Mouse (Mus musculus): ENCODE data around the gene Trpm3. TPM values are rescaled to one million over a fixed set of nuclear protein-coding genes. Genes with fewer than 3 reads are reported as not detected.

Gene Trpm3
- polyA plus RNA-seq, 1 experiment from 2014 or later, result 17.5 TPM

DNA sequence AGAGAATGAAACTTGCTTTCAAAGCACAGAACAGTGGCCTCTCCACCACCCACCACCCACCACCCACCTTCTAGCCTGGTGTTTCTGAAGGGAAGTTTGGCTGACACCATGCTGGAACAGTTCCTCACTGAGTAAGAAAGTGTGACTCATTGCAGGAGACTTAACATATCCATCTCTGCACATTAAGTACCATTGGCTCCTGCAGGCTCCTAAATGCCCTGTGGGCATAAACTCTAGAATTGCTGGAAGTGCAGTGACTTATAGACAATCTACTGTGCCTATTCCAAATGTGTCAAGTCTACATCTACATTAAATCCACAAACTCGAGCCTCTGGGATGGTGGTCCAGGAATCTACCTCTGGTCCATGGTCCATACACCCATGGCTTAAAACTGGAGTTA lies 840.3 kb downstream of the Trpm3 start:
- ATAC-seq, result no peak
- no peaks in the 10 kb centered on the region for H3K36me3 ChIP-seq (ENCODE audit: control insufficient read depth, insufficient read depth)
- no peaks in the 10 kb centered on the region for H3K27me3 ChIP-seq (replicated peaks; ENCODE audit: control insufficient read depth, insufficient read depth, low read length)
- H3K4me1 ChIP-seq (replicated peaks; ENCODE audit: control insufficient read depth, insufficient read depth, low read length), result 0 out of 2 replicates have a peak, but pooled peaks cover 3% of the 10 kb centered on the region
- 74% methylated on average over 1 of the region's 1 CpGs for WGBS
- H3K9ac ChIP-seq (replicated peaks; ENCODE audit: low read depth, low read length), result no peak overlapping the region
- H3K4me3 ChIP-seq (replicated peaks; ENCODE audit: low read length), result no peak overlapping the region
- H3K9me3 ChIP-seq (ENCODE audit: control insufficient read depth, low read length), result no peaks in the 10 kb centered on the region
- no peak overlapping the region for H3K27ac ChIP-seq (ENCODE audit: low read length)
- no peak overlapping the region for H3K4me2 ChIP-seq (ENCODE audit: low read length)

DNA sequence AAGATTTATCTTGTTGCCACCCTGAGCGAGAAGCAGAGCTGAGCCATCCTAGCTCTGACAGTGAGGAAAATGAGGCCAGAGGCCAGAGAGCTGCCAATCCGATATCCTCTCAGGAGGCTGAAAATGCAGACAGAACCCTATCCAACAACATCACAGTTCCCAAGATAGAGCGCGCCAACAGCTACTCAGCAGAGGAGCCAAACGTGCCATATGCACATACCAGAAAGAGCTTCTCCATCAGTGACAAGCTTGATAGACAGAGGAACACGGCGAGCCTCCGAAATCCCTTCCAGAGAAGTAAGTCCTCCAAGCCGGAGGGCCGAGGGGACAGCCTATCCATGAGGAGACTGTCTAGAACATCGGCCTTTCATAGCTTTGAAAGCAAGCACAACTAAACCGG lies 849.1 kb downstream of the Trpm3 start:
- H3K36me3 ChIP-seq (ENCODE audit: control insufficient read depth, insufficient read depth), result no peaks in the 10 kb centered on the region
- H3K4me1 ChIP-seq (replicated peaks; ENCODE audit: control insufficient read depth, insufficient read depth, low read length), result no peaks in the 10 kb centered on the region
- peak; percentile 59; the same call in 1 of the 2 replicates for ATAC-seq
- no peaks in the 10 kb centered on the region for H3K9me3 ChIP-seq (ENCODE audit: control insufficient read depth, low read length)
- H3K4me3 ChIP-seq (replicated peaks; ENCODE audit: low read length), result no peak overlapping the region
- H3K9ac ChIP-seq (replicated peaks; ENCODE audit: low read depth, low read length), result no peak overlapping the region
- peak overlapping the region; percentile 23; the same call in 1 of the 2 replicates for H3K27ac ChIP-seq (ENCODE audit: low read length)
- 81% methylated on average over 12 of the region's 12 CpGs for WGBS
- H3K27me3 ChIP-seq (replicated peaks; ENCODE audit: control insufficient read depth, insufficient read depth, low read length), result no peaks in the 10 kb centered on the region
- no peak overlapping the region for H3K4me2 ChIP-seq (ENCODE audit: low read length)

DNA sequence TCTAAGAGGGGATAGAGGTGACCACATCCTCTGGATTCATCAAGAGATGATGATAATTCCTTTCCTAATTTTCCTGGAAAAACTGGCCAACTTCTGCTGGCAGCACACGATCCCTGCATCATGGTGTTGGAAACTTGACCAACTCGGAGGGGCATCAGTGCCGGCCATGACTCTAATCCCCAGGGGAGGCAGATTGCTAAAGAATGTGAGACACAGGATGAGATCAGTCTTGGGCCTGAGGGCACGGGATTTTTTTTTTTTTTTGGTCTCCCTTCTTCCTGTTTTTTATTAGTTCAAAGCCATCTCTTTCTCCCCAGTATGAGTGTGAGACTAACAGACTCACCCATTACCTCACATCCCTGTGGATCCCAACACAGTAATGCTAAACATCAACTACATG lies 855.1 kb downstream of the Trpm3 start:
- ATAC-seq, result no peak
- H3K4me3 ChIP-seq (replicated peaks; ENCODE audit: low read length), result no peak overlapping the region
- H3K36me3 ChIP-seq (ENCODE audit: control insufficient read depth, insufficient read depth), result no peaks in the 10 kb centered on the region
- 82% methylated on average over 4 of the region's 4 CpGs for WGBS
- H3K4me2 ChIP-seq (ENCODE audit: low read length), result no peak overlapping the region
- H3K4me1 ChIP-seq (replicated peaks; ENCODE audit: control insufficient read depth, insufficient read depth, low read length), result no peaks in the 10 kb centered on the region
- no peaks in the 10 kb centered on the region for H3K9me3 ChIP-seq (ENCODE audit: control insufficient read depth, low read length)
- H3K27me3 ChIP-seq (replicated peaks; ENCODE audit: control insufficient read depth, insufficient read depth, low read length), result no peaks in the 10 kb centered on the region
- no peak overlapping the region for H3K9ac ChIP-seq (replicated peaks; ENCODE audit: low read depth, low read length)
- H3K27ac ChIP-seq (ENCODE audit: low read length), result no peak overlapping the region

DNA sequence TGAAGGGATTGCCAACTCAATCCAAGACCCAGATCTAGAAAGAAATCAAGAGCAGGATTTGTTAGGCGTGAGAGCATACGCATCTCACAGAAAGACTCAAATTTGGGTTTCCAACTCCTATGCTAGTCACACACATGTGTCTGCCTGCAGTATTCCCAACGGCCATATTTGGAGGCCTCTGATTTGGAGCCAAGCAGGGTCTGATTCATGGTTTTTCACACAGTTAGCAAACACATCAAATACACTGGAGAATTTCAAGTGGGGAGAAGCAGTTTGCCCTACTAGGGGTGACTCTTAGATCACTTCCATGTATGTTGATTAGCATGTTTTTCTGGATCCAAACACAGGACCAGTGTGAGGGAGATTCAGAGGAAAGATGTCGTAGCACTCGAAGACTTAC lies 855.7 kb downstream of the Trpm3 start:
- Histone ChIP-seq H3K4me1 (replicated peaks; ENCODE audit: control insufficient read depth, insufficient read depth, low read length) (no peaks in the 10 kb centered on the region), H3K4me2 (ENCODE audit: low read length) (no peak overlapping the region), H3K27ac (ENCODE audit: low read length) (no peak overlapping the region), H3K4me3 (replicated peaks; ENCODE audit: low read length) (no peak overlapping the region), H3K36me3 (ENCODE audit: control insufficient read depth, insufficient read depth) (no peaks in the 10 kb centered on the region), H3K9ac (replicated peaks; ENCODE audit: low read depth, low read length) (no peak overlapping the region), H3K27me3 (replicated peaks; ENCODE audit: control insufficient read depth, insufficient read depth, low read length) (no peaks in the 10 kb centered on the region), H3K9me3 (ENCODE audit: control insufficient read depth, low read length) (no peaks in the 10 kb centered on the region)
- WGBS, result 90% methylated on average over 5 of the region's 5 CpGs
- ATAC-seq, result no peak

DNA sequence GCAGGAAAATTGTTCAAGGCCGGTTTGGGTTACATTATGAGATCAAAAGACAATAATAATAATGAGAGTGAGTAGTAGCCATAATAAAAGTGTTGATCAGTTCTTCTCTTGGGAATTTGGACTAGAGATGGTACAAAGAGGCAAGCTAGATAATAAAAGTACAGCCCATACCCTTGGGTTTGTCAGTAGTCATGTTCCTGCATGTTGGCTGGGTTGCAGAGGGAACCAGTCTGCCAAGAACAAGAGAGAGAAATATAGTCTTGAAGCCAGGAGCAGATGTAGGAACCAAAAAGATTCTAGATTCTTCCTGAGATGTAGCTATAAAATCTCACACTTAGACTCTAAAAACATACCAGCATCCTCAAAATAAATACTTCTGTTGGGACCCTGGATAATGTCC lies 861.4 kb downstream of the Trpm3 start:
- Histone ChIP-seq H3K4me1 (replicated peaks; ENCODE audit: control insufficient read depth, insufficient read depth, low read length) (no peaks in the 10 kb centered on the region), H3K36me3 (ENCODE audit: control insufficient read depth, insufficient read depth) (no peaks in the 10 kb centered on the region), H3K27me3 (replicated peaks; ENCODE audit: control insufficient read depth, insufficient read depth, low read length) (no peaks in the 10 kb centered on the region), H3K27ac (ENCODE audit: low read length) (no peak overlapping the region), H3K4me3 (replicated peaks; ENCODE audit: low read length) (no peak overlapping the region), H3K9ac (replicated peaks; ENCODE audit: low read depth, low read length) (no peak overlapping the region), H3K4me2 (ENCODE audit: low read length) (no peak overlapping the region), H3K9me3 (ENCODE audit: control insufficient read depth, low read length) (no peaks in the 10 kb centered on the region)
- no peak for ATAC-seq
- WGBS, result 94% methylated on average over 1 of the region's 1 CpGs

DNA sequence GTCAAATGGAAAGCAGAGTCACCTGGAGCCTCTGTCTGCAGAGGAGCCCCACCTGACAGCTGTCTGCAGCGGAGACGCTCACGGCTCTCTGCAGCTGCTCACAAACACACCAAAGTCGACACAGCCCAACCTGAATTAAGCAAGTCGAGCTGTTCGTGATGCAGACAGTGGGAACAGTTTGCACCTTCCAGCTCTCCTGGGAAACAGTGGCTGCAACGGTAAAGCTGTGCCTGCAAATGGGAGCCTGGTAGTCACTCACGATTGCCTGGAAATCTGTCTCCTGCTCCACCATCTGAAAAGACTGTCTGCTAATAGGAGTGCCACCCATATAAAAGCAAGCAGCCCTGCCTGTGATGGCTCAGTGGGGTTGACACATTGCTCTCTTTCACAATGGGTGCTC lies 865.0 kb downstream of the Trpm3 start:
- Histone ChIP-seq H3K4me1 (replicated peaks; ENCODE audit: control insufficient read depth, insufficient read depth, low read length) (no peaks in the 10 kb centered on the region), H3K27me3 (replicated peaks; ENCODE audit: control insufficient read depth, insufficient read depth, low read length) (no peaks in the 10 kb centered on the region), H3K27ac (ENCODE audit: low read length) (peak overlapping the region; percentile 39; the same call in 1 of the 2 replicates), H3K36me3 (ENCODE audit: control insufficient read depth, insufficient read depth) (no peaks in the 10 kb centered on the region), H3K9ac (replicated peaks; ENCODE audit: low read depth, low read length) (no peak overlapping the region), H3K4me3 (replicated peaks; ENCODE audit: low read length) (no peak overlapping the region), H3K4me2 (ENCODE audit: low read length) (no peak overlapping the region), H3K9me3 (ENCODE audit: control insufficient read depth, low read length) (no peaks in the 10 kb centered on the region)
- ATAC-seq, result 0 out of 2 replicates have a peak, but pooled peaks have one; percentile 24
- WGBS, result 49% methylated on average over 8 of the region's 8 CpGs

DNA sequence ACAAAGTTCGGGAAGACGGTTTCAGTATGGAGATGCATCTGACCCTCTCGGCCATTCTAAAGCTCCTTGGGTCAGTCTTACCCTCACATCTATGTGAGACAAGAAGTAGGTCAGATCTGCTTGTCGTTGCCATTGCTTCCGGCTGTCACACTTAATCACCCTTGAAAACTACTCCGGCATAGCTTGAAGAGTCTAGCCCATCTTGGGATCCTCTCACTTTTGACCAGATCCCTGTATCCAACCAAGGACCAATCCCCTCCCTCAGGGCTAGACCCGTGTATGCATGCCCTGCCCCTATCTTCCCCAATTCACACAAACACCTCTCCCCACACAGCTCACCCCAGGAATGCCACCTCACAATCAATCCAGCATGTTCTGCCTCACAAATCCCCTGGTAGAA lies 867.0 kb downstream of the Trpm3 start:
- no peaks in the 10 kb centered on the region for H3K36me3 ChIP-seq (ENCODE audit: control insufficient read depth, insufficient read depth)
- ATAC-seq, result no peak
- no peak overlapping the region for H3K27ac ChIP-seq (ENCODE audit: low read length)
- 96% methylated on average over 7 of the region's 7 CpGs for WGBS
- H3K4me3 ChIP-seq (replicated peaks; ENCODE audit: low read length), result no peak overlapping the region
- no peak overlapping the region for H3K9ac ChIP-seq (replicated peaks; ENCODE audit: low read depth, low read length)
- no peaks in the 10 kb centered on the region for H3K9me3 ChIP-seq (ENCODE audit: control insufficient read depth, low read length)
- H3K4me2 ChIP-seq (ENCODE audit: low read length), result no peak overlapping the region
- H3K4me1 ChIP-seq (replicated peaks; ENCODE audit: control insufficient read depth, insufficient read depth, low read length), result no peaks in the 10 kb centered on the region
- no peaks in the 10 kb centered on the region for H3K27me3 ChIP-seq (replicated peaks; ENCODE audit: control insufficient read depth, insufficient read depth, low read length)

DNA sequence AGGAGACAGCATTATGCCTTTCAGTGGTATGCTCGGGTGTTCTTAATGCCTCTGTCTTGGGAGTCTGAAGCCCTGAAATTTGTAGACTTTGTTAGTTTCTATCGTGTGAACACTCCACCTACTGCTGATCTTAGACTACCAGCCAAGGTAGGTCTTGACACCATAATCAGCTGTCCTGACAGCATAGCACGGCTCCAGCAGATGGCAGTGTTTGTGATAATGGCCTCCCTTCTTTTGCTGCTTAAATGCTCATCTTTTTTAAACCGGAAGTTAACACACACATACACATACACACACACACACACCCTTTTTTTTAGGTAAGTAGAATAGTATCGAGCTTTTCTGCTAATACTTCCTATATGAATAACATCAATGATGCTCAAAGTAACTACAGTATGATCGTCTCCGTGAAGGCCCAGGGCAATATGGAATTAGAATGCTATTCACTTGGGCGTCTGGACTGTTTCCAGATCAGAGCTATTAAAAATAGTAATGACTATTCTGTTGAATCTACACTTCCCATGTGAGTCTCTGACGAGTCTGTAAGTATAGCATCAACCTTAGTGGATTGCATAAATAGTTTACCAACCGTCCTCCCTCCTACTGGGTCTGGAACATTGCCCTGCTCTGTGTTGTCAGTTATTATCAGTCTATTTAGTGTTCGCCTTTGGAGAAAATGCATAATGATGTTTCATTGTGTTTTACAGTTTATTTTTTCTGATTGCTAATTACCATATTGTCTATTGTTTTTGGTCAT lies 867.8 kb downstream of the Trpm3 start:
- WGBS, result 49% methylated on average over 11 of the region's 11 CpGs
- no peak overlapping the region for H3K4me3 ChIP-seq (replicated peaks; ENCODE audit: low read length)
- no peak overlapping the region for H3K9ac ChIP-seq (replicated peaks; ENCODE audit: low read depth, low read length)
- H3K4me1 ChIP-seq (replicated peaks; ENCODE audit: control insufficient read depth, insufficient read depth, low read length), result no peaks in the 10 kb centered on the region
- H3K4me2 ChIP-seq (ENCODE audit: low read length), result no peak overlapping the region
- no peak overlapping the region for H3K27ac ChIP-seq (ENCODE audit: low read length)
- H3K27me3 ChIP-seq (replicated peaks; ENCODE audit: control insufficient read depth, insufficient read depth, low read length), result no peaks in the 10 kb centered on the region
- H3K36me3 ChIP-seq (ENCODE audit: control insufficient read depth, insufficient read depth), result no peaks in the 10 kb centered on the region
- H3K9me3 ChIP-seq (ENCODE audit: control insufficient read depth, low read length), result no peaks in the 10 kb centered on the region
- ATAC-seq, result peak; percentile 80

DNA sequence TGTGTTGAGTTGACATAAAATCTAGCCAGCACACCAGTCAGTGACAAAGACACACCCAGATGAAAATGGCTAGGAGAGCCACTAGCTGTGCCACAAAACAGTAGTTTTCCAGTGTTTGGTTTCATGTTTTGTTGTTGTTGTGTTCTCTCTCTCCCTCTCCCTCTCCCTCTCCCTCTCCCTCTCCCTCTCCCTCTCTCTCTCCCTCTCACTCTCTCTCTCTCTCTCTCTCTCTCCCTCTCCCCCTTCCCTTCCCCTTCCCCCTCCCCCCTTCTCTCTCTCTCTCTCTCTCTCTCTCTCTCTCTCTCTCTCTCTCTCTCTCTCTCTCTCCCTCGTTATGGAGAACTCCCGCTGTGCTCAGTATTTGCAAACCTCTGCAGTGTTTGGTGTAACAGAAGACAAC lies 874.8 kb downstream of the Trpm3 start:
- no peak for ATAC-seq
- Histone ChIP-seq H3K4me2 (ENCODE audit: low read length) (no peak overlapping the region), H3K27ac (ENCODE audit: low read length) (no peak overlapping the region), H3K4me3 (replicated peaks; ENCODE audit: low read length) (no peak overlapping the region), H3K9ac (replicated peaks; ENCODE audit: low read depth, low read length) (no peak overlapping the region), H3K36me3 (ENCODE audit: control insufficient read depth, insufficient read depth) (no peaks in the 10 kb centered on the region), H3K9me3 (ENCODE audit: control insufficient read depth, low read length) (no peaks in the 10 kb centered on the region), H3K27me3 (replicated peaks; ENCODE audit: control insufficient read depth, insufficient read depth, low read length) (no peaks in the 10 kb centered on the region), H3K4me1 (replicated peaks; ENCODE audit: control insufficient read depth, insufficient read depth, low read length) (no peaks in the 10 kb centered on the region)
- 83% methylated on average over 1 of the region's 2 CpGs for WGBS

DNA sequence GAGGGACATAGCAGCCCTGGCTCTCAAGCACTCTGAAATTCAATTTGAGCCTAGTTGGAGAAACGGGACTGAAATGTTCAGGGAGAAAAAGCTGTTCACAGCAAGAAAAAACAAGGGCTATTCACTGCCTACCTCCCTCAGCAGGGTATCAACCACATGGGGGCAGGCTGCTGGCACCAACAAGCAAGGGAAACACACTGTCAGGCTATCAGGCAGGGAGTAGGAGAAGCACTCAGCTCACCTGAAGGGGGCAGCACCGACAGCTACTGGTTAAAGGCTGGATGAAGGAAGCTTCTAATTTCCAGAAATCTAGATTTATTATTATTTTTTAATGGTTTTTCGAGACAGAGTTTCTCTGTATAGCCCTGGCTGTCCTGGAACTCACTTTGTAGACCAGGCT lies 876.7 kb downstream of the Trpm3 start:
- no peak overlapping the region for H3K4me2 ChIP-seq (ENCODE audit: low read length)
- WGBS, result 58% methylated on average over 3 of the region's 3 CpGs
- no peak overlapping the region for H3K4me3 ChIP-seq (replicated peaks; ENCODE audit: low read length)
- H3K27me3 ChIP-seq (replicated peaks; ENCODE audit: control insufficient read depth, insufficient read depth, low read length), result no peaks in the 10 kb centered on the region
- H3K27ac ChIP-seq (ENCODE audit: low read length), result no peak overlapping the region
- no peak overlapping the region for H3K9ac ChIP-seq (replicated peaks; ENCODE audit: low read depth, low read length)
- H3K4me1 ChIP-seq (replicated peaks; ENCODE audit: control insufficient read depth, insufficient read depth, low read length), result no peaks in the 10 kb centered on the region
- no peaks in the 10 kb centered on the region for H3K9me3 ChIP-seq (ENCODE audit: control insufficient read depth, low read length)
- ATAC-seq, result no peak
- no peaks in the 10 kb centered on the region for H3K36me3 ChIP-seq (ENCODE audit: control insufficient read depth, insufficient read depth)
